ENCODE assay signal across 8 mouse cellular contexts in genomic region chr10:67998116-67998635, GRCm38 (mm10). TPM values are rescaled to one million over a fixed set of nuclear protein-coding genes. Genes with fewer than 3 reads are reported as not detected.
DNase-seq lines count a peak whose midpoint lies in the region; ATAC-seq and TF ChIP-seq lines count a peak whose summit lies in the region.

No protein-coding gene starts in this region.

- no peak for TF ChIP-seq EP300 in stomach, postnatal 0 days (optimal IDR thresholded peaks at IDR 0.05)

- H3K4me1 ChIP-seq in intestine, postnatal 0 days (replicated peaks; ENCODE audit: control insufficient read depth, insufficient read depth, low read length), result no peaks in the 10 kb centered on the region; the same call in 1 of the 2 replicates
- H3K4me1 ChIP-seq in intestine, embryonic 15.5 days (replicated peaks), result no peaks in the 10 kb centered on the region
- no peaks in the 10 kb centered on the region for H3K4me1 ChIP-seq in forebrain, embryonic 12.5 days
- no peaks in the 10 kb centered on the region for H3K4me1 ChIP-seq in hindbrain, embryonic 11.5 days (replicated peaks; ENCODE audit: control insufficient read depth, insufficient read depth, low read length)
- H3K4me1 ChIP-seq in limb, embryonic 11.5 days (ENCODE audit: control insufficient read depth, insufficient read depth, low read length), result no peaks in the 10 kb centered on the region
- no peaks in the 10 kb centered on the region for H3K4me1 ChIP-seq in midbrain, embryonic 14.5 days (ENCODE audit: control insufficient read depth, insufficient read depth, low read length)
- H3K4me1 ChIP-seq in stomach, postnatal 0 days (replicated peaks; ENCODE audit: control insufficient read depth, insufficient read depth), result no peaks in the 10 kb centered on the region

- H3K36me3 ChIP-seq in intestine, postnatal 0 days (ENCODE audit: control insufficient read depth, insufficient read depth), result no peaks in the 10 kb centered on the region
- H3K36me3 ChIP-seq in intestine, embryonic 15.5 days, result no peaks in the 10 kb centered on the region
- H3K36me3 ChIP-seq in forebrain, embryonic 12.5 days (replicated peaks), result peaks cover 33% of the 10 kb centered on the region
- no peaks in the 10 kb centered on the region for H3K36me3 ChIP-seq in hindbrain, embryonic 11.5 days (ENCODE audit: control insufficient read depth, insufficient read depth, low read length)
- no peaks in the 10 kb centered on the region for H3K36me3 ChIP-seq in limb, embryonic 11.5 days (ENCODE audit: control insufficient read depth, insufficient read depth, low read length)
- no peaks in the 10 kb centered on the region for H3K36me3 ChIP-seq in midbrain, embryonic 14.5 days (ENCODE audit: control insufficient read depth, insufficient read depth, low read length)
- H3K36me3 ChIP-seq in stomach, postnatal 0 days (ENCODE audit: control insufficient read depth, insufficient read depth, low read length), result no peaks in the 10 kb centered on the region

- 48% methylated on average over 13 of the region's 13 CpGs for WGBS in intestine, postnatal 0 days
- WGBS in intestine, embryonic 15.5 days, result 41% methylated on average over 13 of the region's 13 CpGs
- 35% methylated on average over 13 of the region's 13 CpGs for WGBS in forebrain, embryonic 12.5 days
- 36% methylated on average over 13 of the region's 13 CpGs for WGBS in hindbrain, embryonic 11.5 days
- 36% methylated on average over 13 of the region's 13 CpGs for WGBS in limb, embryonic 11.5 days
- 37% methylated on average over 13 of the region's 13 CpGs for WGBS in midbrain, embryonic 14.5 days
- WGBS in stomach, postnatal 0 days, result 42% methylated on average over 13 of the region's 13 CpGs

- H3K4me2 ChIP-seq in intestine, postnatal 0 days (replicated peaks; ENCODE audit: low read depth), result no peak overlapping the region; the same call in 1 of the 2 replicates
- no peak overlapping the region for H3K4me2 ChIP-seq in intestine, embryonic 15.5 days (replicated peaks)
- H3K4me2 ChIP-seq in forebrain, embryonic 12.5 days, result no peak overlapping the region
- H3K4me2 ChIP-seq in hindbrain, embryonic 11.5 days (replicated peaks; ENCODE audit: low read depth, low read length), result no peak overlapping the region
- H3K4me2 ChIP-seq in limb, embryonic 11.5 days (ENCODE audit: low read depth, severe bottlenecking), result no peak overlapping the region
- 0 out of 2 replicates have a peak overlapping the region, but pooled peaks have one; percentile 21 for H3K4me2 ChIP-seq in midbrain, embryonic 14.5 days (ENCODE audit: low read length)
- no peak overlapping the region for H3K4me2 ChIP-seq in stomach, postnatal 0 days (replicated peaks; ENCODE audit: low read depth)

- no peaks in the 10 kb centered on the region for H3K9me3 ChIP-seq in intestine, postnatal 0 days (ENCODE audit: control insufficient read depth)
- H3K9me3 ChIP-seq in intestine, embryonic 15.5 days, result no peaks in the 10 kb centered on the region
- H3K9me3 ChIP-seq in forebrain, embryonic 12.5 days, result no peaks in the 10 kb centered on the region
- no peaks in the 10 kb centered on the region for H3K9me3 ChIP-seq in hindbrain, embryonic 11.5 days (ENCODE audit: control insufficient read depth, low read length)
- H3K9me3 ChIP-seq in limb, embryonic 11.5 days (ENCODE audit: control insufficient read depth, low read length), result no peaks in the 10 kb centered on the region
- H3K9me3 ChIP-seq in midbrain, embryonic 14.5 days (ENCODE audit: control insufficient read depth, low read length), result no peaks in the 10 kb centered on the region
- no peaks in the 10 kb centered on the region for H3K9me3 ChIP-seq in stomach, postnatal 0 days (ENCODE audit: control insufficient read depth, low read length)

- H3K27ac ChIP-seq in intestine, postnatal 0 days (ENCODE audit: low read depth, low read length), result no peak overlapping the region
- H3K27ac ChIP-seq in intestine, embryonic 15.5 days, result no peak overlapping the region
- no peak overlapping the region for H3K27ac ChIP-seq in forebrain, embryonic 12.5 days
- H3K27ac ChIP-seq in hindbrain, embryonic 11.5 days (ENCODE audit: low read depth, low read length), result no peak overlapping the region
- H3K27ac ChIP-seq in limb, embryonic 11.5 days (replicated peaks; ENCODE audit: low read depth, low read length), result no peak overlapping the region
- H3K27ac ChIP-seq in midbrain, embryonic 14.5 days (replicated peaks; ENCODE audit: low read depth, low read length), result no peak overlapping the region
- H3K27ac ChIP-seq in stomach, postnatal 0 days (replicated peaks), result no peak overlapping the region

- no peak for ATAC-seq in intestine, postnatal 0 days
- no peak for ATAC-seq in intestine, embryonic 15.5 days
- ATAC-seq in forebrain, embryonic 12.5 days (ENCODE audit: low FRiP score), result peak; percentile 61
- ATAC-seq in hindbrain, embryonic 11.5 days (ENCODE audit: low FRiP score), result peak; percentile 67
- 0 out of 2 replicates have a peak, but pooled peaks have one; percentile 39 for ATAC-seq in limb, embryonic 11.5 days (ENCODE audit: insufficient number of reproducible peaks, low FRiP score, low TSS enrichment, low read depth)
- ATAC-seq in midbrain, embryonic 14.5 days (ENCODE audit: low FRiP score, low TSS enrichment), result peak; percentile 43; the same call in 1 of the 2 replicates
- ATAC-seq in stomach, postnatal 0 days (ENCODE audit: low FRiP score, low TSS enrichment), result peak; percentile 57

- H3K27me3 ChIP-seq in intestine, postnatal 0 days (replicated peaks; ENCODE audit: control insufficient read depth, insufficient read depth, low read length), result no peaks in the 10 kb centered on the region
- H3K27me3 ChIP-seq in intestine, embryonic 15.5 days (replicated peaks), result no peaks in the 10 kb centered on the region
- H3K27me3 ChIP-seq in forebrain, embryonic 12.5 days, result no peaks in the 10 kb centered on the region
- no peaks in the 10 kb centered on the region for H3K27me3 ChIP-seq in hindbrain, embryonic 11.5 days (ENCODE audit: control insufficient read depth, insufficient read depth, low read length)
- H3K27me3 ChIP-seq in limb, embryonic 11.5 days (ENCODE audit: control insufficient read depth, insufficient read depth, low read length), result no peaks in the 10 kb centered on the region
- H3K27me3 ChIP-seq in midbrain, embryonic 14.5 days (ENCODE audit: control insufficient read depth, insufficient read depth, low read length), result no peaks in the 10 kb centered on the region
- H3K27me3 ChIP-seq in stomach, postnatal 0 days (ENCODE audit: control insufficient read depth, insufficient read depth, low read length), result no peaks in the 10 kb centered on the region

- H3K4me3 ChIP-seq in intestine, postnatal 0 days (ENCODE audit: low read depth, low read length), result no peak overlapping the region
- no peak overlapping the region for H3K4me3 ChIP-seq in intestine, embryonic 15.5 days (replicated peaks)
- no peak overlapping the region for H3K4me3 ChIP-seq in forebrain, embryonic 12.5 days (replicated peaks)
- no peak overlapping the region for H3K4me3 ChIP-seq in hindbrain, embryonic 11.5 days (ENCODE audit: low read depth, low read length)
- H3K4me3 ChIP-seq in limb, embryonic 11.5 days (ENCODE audit: low read depth, low read length), result no peak overlapping the region
- no peak overlapping the region for H3K4me3 ChIP-seq in midbrain, embryonic 14.5 days (replicated peaks; ENCODE audit: low read depth, low read length)
- H3K4me3 ChIP-seq in stomach, postnatal 0 days (ENCODE audit: low read depth, low read length), result no peak overlapping the region

- peak; percentile 14 for DNase-seq in adrenal gland, adult 8-10 months
- peak; percentile 91 for DNase-seq in hindbrain, embryonic 11.5 days (ENCODE audit: low spot score)
- DNase-seq in limb, embryonic 11.5 days (ENCODE audit: low spot score), result peak; percentile 85
- peak; percentile 91 for DNase-seq in midbrain, embryonic 14.5 days
- DNase-seq in stomach, postnatal 0 days (ENCODE audit: low spot score), result peak; percentile 38

- peak; percentile 78 for TF ChIP-seq CTCF in intestine, postnatal 0 days (IDR thresholded peaks at IDR 0.05; ENCODE audit: low read depth)
- peak; percentile 81 for TF ChIP-seq CTCF in stomach, postnatal 0 days (IDR thresholded peaks at IDR 0.05; ENCODE audit: low read depth)

- H3K9ac ChIP-seq in intestine, postnatal 0 days (ENCODE audit: low read depth, low read length), result no peak overlapping the region
- no peak overlapping the region for H3K9ac ChIP-seq in intestine, embryonic 15.5 days
- no peak overlapping the region for H3K9ac ChIP-seq in forebrain, embryonic 12.5 days
- H3K9ac ChIP-seq in hindbrain, embryonic 11.5 days (ENCODE audit: low read depth, low read length), result no peak overlapping the region
- H3K9ac ChIP-seq in limb, embryonic 11.5 days (ENCODE audit: low read length), result no peak overlapping the region
- no peak overlapping the region for H3K9ac ChIP-seq in midbrain, embryonic 14.5 days (replicated peaks; ENCODE audit: low read length)
- no peak overlapping the region for H3K9ac ChIP-seq in stomach, postnatal 0 days (ENCODE audit: low read length)

RNA-seq across cellular contexts. Expression of gene Rtkn2, which starts 18.8 kb away (rescaled TPM):
- 1.2 TPM in 2 replicates for polyA plus RNA-seq in intestine, postnatal 0 days (2015; fragmentation: Nextera tagmentation; extraction: Ambion mirVana)
- polyA plus RNA-seq in intestine, embryonic 15.5 days (2015; fragmentation: Nextera tagmentation; extraction: Ambion mirVana), result 5.7 and 6.1 TPM in 2 replicates
- under 1 TPM in 3 of 4 experiments, not detected in 1; 0.15 to 0.26 (median 0.24) TPM for total RNA-seq in adrenal gland, adult 8-10 months (2022)
- polyA plus RNA-seq in forebrain, embryonic 12.5 days (2016; fragmentation: Nextera tagmentation; extraction: Ambion mirVana), result 29.1 and 29.4 TPM in 2 replicates
- polyA plus RNA-seq in hindbrain, embryonic 11.5 days (2014; fragmentation: Nextera tagmentation; extraction: Ambion mirVana), result 17.7 and 17.8 TPM in 2 replicates
- polyA plus RNA-seq in limb, embryonic 11.5 days (2014; fragmentation: Nextera tagmentation; extraction: Ambion mirVana), result 13.8 and 14.6 TPM in 2 replicates
- polyA plus RNA-seq in midbrain, embryonic 14.5 days (2014; fragmentation: Nextera tagmentation; extraction: Ambion mirVana), result 2.9 and 5.8 TPM in 2 replicates
- 1.6 and 1.8 TPM in 2 replicates for polyA plus RNA-seq in stomach, postnatal 0 days (2015; fragmentation: Nextera tagmentation; extraction: Ambion mirVana)

Comparison
In these comparisons a context has a peak if more than half of its experiments do, and no peak if none do; other contexts are left out.
1. ATAC-seq: peak in forebrain, embryonic 12.5 days (single experiment), hindbrain, embryonic 11.5 days (single experiment), limb, embryonic 11.5 days (single experiment), midbrain, embryonic 14.5 days (single experiment) and stomach, postnatal 0 days (single experiment); none in intestine, postnatal 0 days (single experiment) and intestine, embryonic 15.5 days (single experiment).
2. DNase-seq: peak in every context shown above with its lines; median percentile 91 in hindbrain, embryonic 11.5 days; 91 in midbrain, embryonic 14.5 days; 85 in limb, embryonic 11.5 days; 38 in stomach, postnatal 0 days; 14 in adrenal gland, adult 8-10 months.